In the genomic region with DNA sequence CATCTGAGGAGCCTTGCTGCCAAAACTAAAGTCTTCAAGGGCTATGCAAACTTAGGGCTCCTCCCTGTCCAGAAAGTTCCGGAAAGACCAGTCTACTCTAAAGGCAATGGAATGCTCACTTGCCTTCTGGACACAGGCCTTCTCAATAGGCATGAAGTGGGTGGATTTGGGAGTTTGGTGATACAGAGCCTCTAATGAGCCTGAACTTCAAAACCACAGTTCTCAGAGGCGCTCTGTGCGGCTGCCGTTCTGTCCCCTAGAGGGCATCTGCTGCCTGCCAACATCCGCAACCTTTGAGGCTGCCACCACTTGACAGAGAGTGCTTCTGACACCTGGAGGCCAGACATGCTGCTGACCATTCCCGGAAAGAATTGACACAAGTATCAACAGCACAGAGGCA, we compare ENCODE assay signal across 9 mouse cellular contexts. TPM values are rescaled to one million over a fixed set of nuclear protein-coding genes. Genes with fewer than 3 reads are reported as not detected.
DNase-seq lines count a peak whose midpoint lies in the region; TF ChIP-seq lines count a peak whose summit lies in the region.
"Had no signal": no experiment of that assay in that cellular context is flagged by ENCODE, and none has a peak within 500 bp of the region (broad histone marks: within the 10 kb centered on the region; RNA-seq: fewer than 3 reads in every experiment).

No protein-coding gene starts in this region.

- WGBS in small intestine, adult 2 months: 27% methylated on average over 6 of the region's 6 CpGs

- no peak overlapping the region for H3K27ac ChIP-seq in left cerebral cortex, adult 2 months
- H3K27ac ChIP-seq in small intestine, adult 2 months (ENCODE audit: insufficient read depth, low read depth, low read length): no peak overlapping the region
- H3K27ac ChIP-seq: hindbrain, embryonic 15.5 days had no signal

- no peak for TF ChIP-seq POLR2A in small intestine, adult 2 months (IDR thresholded peaks at IDR 0.05; ENCODE audit: low read depth, low read length)

- H3K4me1 ChIP-seq in small intestine, adult 2 months (ENCODE audit: control insufficient read depth, insufficient read depth, insufficient read length, low read length): no peaks in the 10 kb centered on the region

- TF ChIP-seq CTCF in left cerebral cortex, adult 2 months (IDR thresholded peaks at IDR 0.05): peak; percentile 23
- TF ChIP-seq CTCF in small intestine, adult 2 months (IDR thresholded peaks at IDR 0.05; ENCODE audit: extremely low read depth, insufficient read length, insufficient replicate concordance, low read depth, low read length): peak; percentile 51; the same call in 1 of the 2 replicates

- no peaks in the 10 kb centered on the region for H3K36me3 ChIP-seq in small intestine, adult 2 months (ENCODE audit: control insufficient read depth, insufficient read depth, low read length)
- H3K36me3 ChIP-seq: hindbrain, embryonic 15.5 days had no signal

- no peak for DNase-seq in left cerebral cortex, adult 2 months (ENCODE audit: extremely low spot score in 1 of 2, low spot score in 2 of 2)
- no peak for DNase-seq in left cerebral cortex, adult 18-20 months (ENCODE audit: low spot score in 2 of 2)
- DNase-seq in brain, adult 2 months (ENCODE audit: low read depth, low spot score): peak; percentile 19
- DNase-seq in kidney, postnatal 4 days: peak; percentile 46 to 67
- DNase-seq in left cerebral cortex, adult 8-10 months (ENCODE audit: low spot score in 2 of 2): no peak
- DNase-seq in frontal cortex, postnatal 10 days (ENCODE audit: low spot score in 2 of 2): no peak
- DNase-seq in frontal cortex, postnatal 36 days (ENCODE audit: low spot score in 2 of 2): no peak

- no peak overlapping the region for H3K4me3 ChIP-seq in left cerebral cortex, adult 2 months
- H3K4me3 ChIP-seq in small intestine, adult 2 months (ENCODE audit: low read depth, low read length): no peak overlapping the region
- H3K4me3 ChIP-seq: hindbrain, embryonic 15.5 days had no signal

- intact Hi-C loops in left cerebral cortex, adult 2 months (cut with DNase I): no loop called here

- H3K27me3 ChIP-seq in small intestine, adult 2 months (ENCODE audit: control insufficient read depth, insufficient read depth, low read length): no peaks in the 10 kb centered on the region
- H3K27me3 ChIP-seq: hindbrain, embryonic 15.5 days had no signal

RNA-seq across cellular contexts. Expression of a gene that starts 40.5 kb away (rescaled TPM):
- under 1 TPM; 0.63 to 0.87 TPM for total RNA-seq in left cerebral cortex, adult 2 months (2021)
- total RNA-seq in left cerebral cortex, adult 18-20 months (2021): 1 to 10 TPM in 1 of 2 experiments, under 1 TPM in 1; 0.89 to 1.1 TPM
- 0.41 and 1.7 TPM in 2 replicates for polyA plus RNA-seq in small intestine, adult 2 months (2012; rRNA removed)
- total RNA-seq in left cerebral cortex, adult 8-10 months (2022): 1 to 10 TPM in 1 of 4 experiments, under 1 TPM in 3; 0.72 to 1.1 (median 0.86) TPM

RNA-seq across cellular contexts. Expression of a gene that starts 47.6 kb away (rescaled TPM):
- total RNA-seq in left cerebral cortex, adult 2 months (2021): 1 to 10 TPM; 3.9 to 4.1 TPM
- total RNA-seq in left cerebral cortex, adult 18-20 months (2021): 1 to 10 TPM; 2.9 to 3.1 TPM
- 57.2 and 112 TPM in 2 replicates for polyA plus RNA-seq in small intestine, adult 2 months (2012; rRNA removed)
- total RNA-seq in left cerebral cortex, adult 8-10 months (2022): 1 to 10 TPM; 3.7 to 4.6 (median 4.0) TPM

Comparison
In these comparisons a context has a peak if more than half of its experiments do, and no peak if none do; other contexts are left out.
1. DNase-seq: peak in brain, adult 2 months (single experiment) and kidney, postnatal 4 days (2 of 2); none in left cerebral cortex, adult 2 months (0 of 2), left cerebral cortex, adult 18-20 months (0 of 2), left cerebral cortex, adult 8-10 months (0 of 2), frontal cortex, postnatal 10 days (0 of 2) and frontal cortex, postnatal 36 days (0 of 2).